Mouse (Mus musculus): Measurements from ENCODE around the gene Il23r. TPM values are rescaled to one million over a fixed set of nuclear protein-coding genes. Genes with fewer than 3 reads are reported as not detected.
A peak's percentile ranks its signal among the peaks of the same experiment; 100 is the strongest.

The Il23r gene
- not detected in 2 replicates for total RNA-seq (2014; rRNA removed; ENCODE audit: low replicate concordance)
- not detected in 2 replicates for polyA plus RNA-seq (2015; fragmentation: Nextera tagmentation; extraction: Ambion mirVana)

- no peaks in the 10 kb centered on the region for H3K4me1 ChIP-seq (ENCODE audit: control insufficient read depth, insufficient read depth)
- H3K27me3 ChIP-seq (ENCODE audit: control insufficient read depth, insufficient read depth, low read length) = no peaks in the 10 kb centered on the region
- no peak within 1 kb of the TSS for H3K9ac ChIP-seq (replicated peaks; ENCODE audit: low read depth, low read length)
- no peak within 1 kb of the TSS for H3K4me2 ChIP-seq (ENCODE audit: low read depth, low read length)
- DNase-seq (ENCODE audit: low spot score) (no peak), ATAC-seq (ENCODE audit: insufficient read depth, low read depth) (no peak)
- no peaks in the 10 kb centered on the region for H3K9me3 ChIP-seq (replicated peaks; ENCODE audit: control insufficient read depth, low read length)
- H3K36me3 ChIP-seq (replicated peaks; ENCODE audit: control insufficient read depth, insufficient read depth, low read length) = no peaks in the 10 kb centered on the region
- no peak within 1 kb of the TSS for H3K27ac ChIP-seq (ENCODE audit: low read depth)
- TF ChIP-seq EP300 (IDR thresholded peaks at IDR 0.05; ENCODE audit: low read depth) = no peak
- no peak for TF ChIP-seq CTCF (IDR thresholded peaks at IDR 0.05; ENCODE audit: low read depth)
- 70% methylated on average over 2 of the region's 2 CpGs for WGBS
- H3K4me3 ChIP-seq (ENCODE audit: low read depth, low read length) = no peak within 1 kb of the TSS
Measured at GRCm38 (mm10) chr6:67491755-67492154, at the start of gene Il23r. Gene Il23r (minus strand): TSS chr6:67491855.

DNA sequence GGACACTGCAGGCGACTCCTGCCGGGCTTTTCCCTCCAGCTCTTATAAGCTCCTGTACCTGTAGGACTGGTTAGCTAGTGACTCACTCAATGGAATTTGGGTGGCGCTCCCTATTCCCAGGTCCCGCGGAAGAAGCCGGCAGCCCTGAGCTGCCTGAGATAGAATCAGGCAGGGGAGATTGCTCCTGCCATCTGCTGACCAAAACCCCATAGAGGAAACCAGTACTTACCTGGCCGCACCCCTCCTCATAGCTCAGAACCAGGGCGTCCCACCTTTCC is 44.1 kb upstream of the Il23r start, which contains the start of gene Tacstd2:
Gene Tacstd2, minus strand, starts transcription at position 20 of the 278 bp plus-strand sequence.
- WGBS = 4% methylated on average over 8 of the region's 8 CpGs
- H3K9ac ChIP-seq (replicated peaks; ENCODE audit: low read depth, low read length) = no peak within 1 kb of the TSS
- peak within 1 kb of the TSS; percentile 38 for H3K4me3 ChIP-seq (ENCODE audit: low read depth, low read length)
- peaks cover 55% of the 10 kb centered on the region for H3K27me3 ChIP-seq (ENCODE audit: control insufficient read depth, insufficient read depth, low read length)
- DNase-seq (ENCODE audit: low spot score) (no peak), ATAC-seq (ENCODE audit: insufficient read depth, low read depth) (no peak)
- peaks cover 6% of the 10 kb centered on the region; the same call in 1 of the 2 replicates for H3K4me1 ChIP-seq (ENCODE audit: control insufficient read depth, insufficient read depth)
- no peaks in the 10 kb centered on the region for H3K9me3 ChIP-seq (replicated peaks; ENCODE audit: control insufficient read depth, low read length)
- TF ChIP-seq EP300 (IDR thresholded peaks at IDR 0.05; ENCODE audit: low read depth) (no peak), CTCF (IDR thresholded peaks at IDR 0.05; ENCODE audit: low read depth) (no peak)
- no peaks in the 10 kb centered on the region for H3K36me3 ChIP-seq (replicated peaks; ENCODE audit: control insufficient read depth, insufficient read depth, low read length)
- H3K27ac ChIP-seq (ENCODE audit: low read depth) = no peak within 1 kb of the TSS
- H3K4me2 ChIP-seq (ENCODE audit: low read depth, low read length) = peak within 1 kb of the TSS; percentile 58

DNA sequence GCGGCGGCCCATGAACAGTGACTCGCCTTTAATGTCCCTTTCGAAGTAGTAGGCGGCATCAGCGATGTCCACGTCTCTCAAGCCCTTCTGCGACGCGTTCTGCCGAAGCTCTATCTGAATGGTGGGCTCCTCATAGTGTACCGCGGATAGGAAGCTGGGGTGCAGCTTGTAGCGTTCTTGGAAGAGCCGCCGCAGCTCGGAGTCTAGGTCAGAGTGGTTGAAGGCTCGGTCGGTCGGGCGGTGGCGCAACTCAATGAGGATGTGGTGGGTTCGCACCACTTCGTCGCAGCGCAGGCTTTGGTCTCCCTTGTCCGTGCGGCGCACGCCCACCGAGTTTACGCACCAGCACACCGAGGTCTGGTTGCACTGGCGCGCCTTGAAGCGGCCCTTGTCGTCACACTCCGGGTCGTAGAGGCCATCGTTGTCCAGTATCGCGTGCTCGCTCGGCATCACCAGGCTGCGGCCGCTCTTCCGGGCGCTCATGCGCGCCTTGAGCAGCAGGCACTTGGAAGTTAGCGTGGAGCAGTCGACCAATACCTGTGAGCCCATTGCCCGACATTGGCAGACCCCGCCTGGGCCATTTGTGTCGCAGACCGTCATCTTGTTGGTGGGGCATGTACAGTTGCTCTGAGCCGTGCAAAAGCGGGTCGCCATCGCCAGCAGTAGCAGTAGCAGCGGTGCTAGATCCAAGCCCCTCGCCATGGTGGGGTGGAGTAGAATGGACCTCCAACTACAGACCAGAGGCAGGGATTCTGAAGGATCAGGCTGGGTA is 43.5 kb upstream of the Il23r start:
- H3K27me3 ChIP-seq (ENCODE audit: control insufficient read depth, insufficient read depth, low read length) = peaks cover 55% of the 10 kb centered on the region
- H3K4me3 ChIP-seq (ENCODE audit: low read depth, low read length) = peak overlapping the region; percentile 38
- H3K27ac ChIP-seq (ENCODE audit: low read depth) = no peak overlapping the region
- ATAC-seq (ENCODE audit: insufficient read depth, low read depth) (no peak), DNase-seq (ENCODE audit: low spot score) (no peak)
- peak overlapping the region; percentile 58 for H3K4me2 ChIP-seq (ENCODE audit: low read depth, low read length)
- H3K9ac ChIP-seq (replicated peaks; ENCODE audit: low read depth, low read length) = no peak overlapping the region
- TF ChIP-seq EP300 (IDR thresholded peaks at IDR 0.05; ENCODE audit: low read depth) (no peak), CTCF (IDR thresholded peaks at IDR 0.05; ENCODE audit: low read depth) (no peak)
- H3K4me1 ChIP-seq (ENCODE audit: control insufficient read depth, insufficient read depth) = peaks cover 6% of the 10 kb centered on the region; the same call in 1 of the 2 replicates
- WGBS = under 1% methylated on average over 62 of the region's 62 CpGs
- no peaks in the 10 kb centered on the region for H3K9me3 ChIP-seq (replicated peaks; ENCODE audit: control insufficient read depth, low read length)
- no peaks in the 10 kb centered on the region for H3K36me3 ChIP-seq (replicated peaks; ENCODE audit: control insufficient read depth, insufficient read depth, low read length)

DNA sequence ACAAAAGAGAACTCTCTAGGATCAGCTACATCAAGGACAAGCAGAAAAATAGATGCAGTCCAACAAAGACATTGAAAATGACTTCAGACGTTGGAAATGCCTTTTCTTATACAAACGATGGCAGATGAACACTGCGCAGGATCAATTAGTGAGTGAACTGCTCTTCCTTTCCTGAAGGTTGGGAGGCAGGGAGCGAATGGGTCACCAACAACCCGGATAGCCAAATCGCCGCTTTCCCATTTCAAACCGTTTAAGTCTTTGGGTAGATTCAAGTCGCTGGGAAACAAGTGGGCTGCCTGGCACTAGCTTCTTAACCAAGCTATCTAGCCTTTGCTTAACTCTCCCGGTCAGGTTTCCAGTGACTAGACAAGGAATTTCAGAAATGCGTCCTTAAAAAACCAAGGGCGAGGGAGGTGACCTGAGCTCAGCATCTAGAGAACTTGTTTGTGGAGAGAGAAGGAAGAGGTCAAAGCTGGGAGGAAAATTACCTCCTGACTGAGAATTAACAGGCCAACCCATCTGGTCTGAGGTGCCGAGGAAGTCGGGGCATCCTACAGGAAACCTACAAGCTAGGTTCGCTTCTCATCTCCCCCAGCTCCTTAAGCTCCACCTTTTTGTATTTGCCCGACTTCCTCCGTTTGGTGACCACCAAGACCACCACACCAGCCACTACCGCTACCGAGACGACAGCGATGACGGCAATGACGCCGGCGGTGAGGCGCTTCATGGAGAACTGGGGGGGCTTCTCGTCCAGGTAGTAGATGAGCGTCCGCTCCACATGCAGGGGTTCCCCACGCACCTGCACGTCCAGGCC is 42.7 kb upstream of the Il23r start:
- TF ChIP-seq CTCF (IDR thresholded peaks at IDR 0.05; ENCODE audit: low read depth) (no peak), EP300 (IDR thresholded peaks at IDR 0.05; ENCODE audit: low read depth) (no peak)
- DNase-seq (ENCODE audit: low spot score) (no peak), ATAC-seq (ENCODE audit: insufficient read depth, low read depth) (no peak)
- Histone ChIP-seq H3K4me2 (ENCODE audit: low read depth, low read length) (peak overlapping the region; percentile 58), H3K9me3 (replicated peaks; ENCODE audit: control insufficient read depth, low read length) (no peaks in the 10 kb centered on the region), H3K27me3 (ENCODE audit: control insufficient read depth, insufficient read depth, low read length) (peaks cover 55% of the 10 kb centered on the region), H3K9ac (replicated peaks; ENCODE audit: low read depth, low read length) (no peak overlapping the region), H3K36me3 (replicated peaks; ENCODE audit: control insufficient read depth, insufficient read depth, low read length) (no peaks in the 10 kb centered on the region), H3K4me3 (ENCODE audit: low read depth, low read length) (peak overlapping the region; percentile 38), H3K4me1 (ENCODE audit: control insufficient read depth, insufficient read depth) (peaks cover 6% of the 10 kb centered on the region; the same call in 1 of the 2 replicates), H3K27ac (ENCODE audit: low read depth) (no peak overlapping the region)
- 14% methylated on average over 31 of the region's 31 CpGs for WGBS

- H3K9me3 ChIP-seq (replicated peaks; ENCODE audit: control insufficient read depth, low read length) = no peaks in the 10 kb centered on the region
- H3K4me2 ChIP-seq (ENCODE audit: low read depth, low read length) = peak overlapping the region; percentile 19; the same call in 1 of the 2 replicates
- no peaks in the 10 kb centered on the region for H3K36me3 ChIP-seq (replicated peaks; ENCODE audit: control insufficient read depth, insufficient read depth, low read length)
- H3K9ac ChIP-seq (replicated peaks; ENCODE audit: low read depth, low read length) = no peak overlapping the region
- no peak overlapping the region for H3K27ac ChIP-seq (ENCODE audit: low read depth)
- no peak for ATAC-seq (ENCODE audit: insufficient read depth, low read depth)
- no peak for TF ChIP-seq CTCF (IDR thresholded peaks at IDR 0.05; ENCODE audit: low read depth)
- no peak for TF ChIP-seq EP300 (IDR thresholded peaks at IDR 0.05; ENCODE audit: low read depth)
- peak overlapping the region; percentile 15 for H3K4me3 ChIP-seq (ENCODE audit: low read depth, low read length)
- WGBS = 13% methylated on average over 29 of the region's 29 CpGs
- peaks cover 6% of the 10 kb centered on the region; the same call in 1 of the 2 replicates for H3K4me1 ChIP-seq (ENCODE audit: control insufficient read depth, insufficient read depth)
- H3K27me3 ChIP-seq (ENCODE audit: control insufficient read depth, insufficient read depth, low read length) = peaks cover 55% of the 10 kb centered on the region
- no peak for DNase-seq (ENCODE audit: low spot score)
Measured at GRCm38 (mm10) chr6:67532665-67533440, 41.2 kb upstream of the Il23r start.

All from heart, postnatal 0 days (tissue).